Mouse (Mus musculus) c-Kit-positive CD71-positive TER-119-negative erythroid progenitor cells, embryonic 14.5 days (primary cell): Measurements from ENCODE around the gene Olfr601.
"Not testable (repeated sequence)": the region's sequence is repeated elsewhere in the genome, so short reads cannot be mapped to it uniquely, and the experiment has no call there.

Experiments
- DNase-seq: peaks from one replicate; pipeline ENCODE4 v3.0.0-alpha.2; 2013; ENCODE audit warnings: low read depth

Gene Olfr601

GRCm38 (mm10) chr7:103362555-103362954 is at the start of gene Olfr601:
Olfr601 (minus strand) TSS chr7:103362655.
- DNase-seq: no peak

- DNase-seq: not testable (repeated sequence)
Observed at GRCm38 (mm10) chr7:103406521-103407055, 44.1 kb upstream of the Olfr601 start.

GRCm38 (mm10) chr7:103398981-103399380 is 36.5 kb upstream of the Olfr601 start:
- DNase-seq: no peak

- DNase-seq: no peak
Observed at GRCm38 (mm10) chr7:103397758-103398157, 35.3 kb upstream of the Olfr601 start.

- no peak for DNase-seq
Observed at GRCm38 (mm10) chr7:103386077-103386476, 23.6 kb upstream of the Olfr601 start, which contains the start of gene Olfr603. Olfr603 (minus strand) TSS chr7:103386177.

- DNase-seq: no peak
Observed at GRCm38 (mm10) chr7:103349569-103349968, 12.9 kb downstream of the Olfr601 start, which contains the start of gene Olfr600. Olfr600 (minus strand) TSS chr7:103349669.

- DNase-seq: no peak
Observed at GRCm38 (mm10) chr7:103335617-103336016, 26.8 kb downstream of the Olfr601 start, which contains the start of gene Olfr599. Olfr599 (plus strand) TSS chr7:103335917.

- no peak for DNase-seq
Observed at GRCm38 (mm10) chr7:103323268-103323667, 39.2 kb downstream of the Olfr601 start, which contains the start of gene Olfr598. Olfr598 (plus strand) TSS chr7:103323568.

GRCm38 (mm10) chr7:103316015-103316414 is 46.4 kb downstream of the Olfr601 start, which contains the start of gene Olfr597:
Olfr597 (plus strand) TSS chr7:103316315.
- DNase-seq: not testable (repeated sequence)
